Mouse (Mus musculus) embryonic facial prominence, embryonic 11.5 days (tissue): Measurements from ENCODE around the gene Ctnnbip1. TPM values are rescaled to one million over a fixed set of nuclear protein-coding genes. Genes with fewer than 3 reads are reported as not detected.

Experiments used
- ATAC-seq: fragments of 200-750 bp; cut with Nextera tagmentation; replicated peaks from 2 replicates; pipeline ENCODE4 v1.8.0; 2017; ENCODE audit warnings: low read depth; ENCODE audit not compliant: insufficient number of reproducible peaks, low FRiP score, low TSS enrichment
- DNase-seq: peaks from one replicate; pipeline ENCODE4 v3.0.0-alpha.2; 2015; ENCODE audit warnings: low spot score
- H3K27ac ChIP-seq: fragments of 300-500 bp; sonication (generic); replicated peaks from 2 replicates; pipeline ENCODE4 v1.5.1; 2014; ENCODE audit warnings: mild to moderate bottlenecking, low read depth, low read length, control low read depth
- H3K27me3 ChIP-seq: fragments of 300-500 bp; sonication (generic); 2 replicates; pipeline ENCODE4 v1.6.1; 2014; ENCODE audit warnings: mild to moderate bottlenecking, low read length, moderate library complexity, mixed read lengths; ENCODE audit not compliant: control insufficient read depth, insufficient read depth
- H3K36me3 ChIP-seq: fragments of 300-500 bp; sonication (generic); replicated peaks from 2 replicates; pipeline ENCODE4 v1.6.1; 2014; ENCODE audit warnings: low read depth, mild to moderate bottlenecking, low read length, moderate library complexity, mixed read lengths; ENCODE audit not compliant: control insufficient read depth, insufficient read depth
- H3K4me1 ChIP-seq: fragments of 300-500 bp; sonication (generic); 2 replicates; pipeline ENCODE4 v1.6.1; 2014; ENCODE audit warnings: low read length, mixed read lengths; ENCODE audit not compliant: control insufficient read depth, insufficient read depth
- H3K4me2 ChIP-seq: fragments of 300-500 bp; sonication (generic); 2 replicates; pipeline ENCODE4 v1.6.1; 2014; ENCODE audit warnings: low read depth, mild to moderate bottlenecking, control low read depth, low read length, moderate library complexity
- H3K4me3 ChIP-seq: fragments of 300-500 bp; sonication (generic); 2 replicates; pipeline ENCODE4 v1.5.1; 2014; ENCODE audit warnings: low read depth, low read length, control low read depth
- H3K9ac ChIP-seq: fragments of 300-500 bp; sonication (generic); replicated peaks from 2 replicates; pipeline ENCODE4 v1.6.1; 2014; ENCODE audit warnings: mild to moderate bottlenecking, control low read depth, low read length
- H3K9me3 ChIP-seq: fragments of 300-500 bp; sonication (generic); replicated peaks from 2 replicates; pipeline ENCODE4 v1.6.1; 2016; ENCODE audit warnings: mild to moderate bottlenecking, low read length, inconsistent platforms, mixed read lengths; ENCODE audit not compliant: control insufficient read depth
- WGBS: fragments of 180-500 bp; shearing (Covaris S2); extraction: QIAGEN DNeasy Blood & Tissue Kit; methylation state at CpG from one replicate; pipeline ENCODE4 v1.1.7; 2014; 5-methylcytosine and 5-hydroxymethylcytosine counted together
- polyA plus RNA-seq: library from polyadenylated mRNA; unstranded; fragments of >200 nt; fragmentation: Nextera tagmentation; extraction: Ambion mirVana; gene quantifications from 2 replicates; pipeline ENCODE4 v1.2.1, GENCODE M21; 2014

The Ctnnbip1 gene
- polyA plus RNA-seq, 1 experiment from 2014 or later = 68.8 TPM

GRCm38 (mm10) chr4:149489415-149490240 is 28.4 kb upstream of the Ctnnbip1 start:
- Histone ChIP-seq H3K9me3 (no peaks in the 10 kb centered on the region), H3K36me3 (peaks cover 16% of the 10 kb centered on the region), H3K27me3 (no peaks in the 10 kb centered on the region), H3K4me3 (no peak overlapping the region), H3K9ac (no peak overlapping the region), H3K4me1 (no peaks in the 10 kb centered on the region), H3K27ac (no peak overlapping the region), H3K4me2 (no peak overlapping the region)
- 95% methylated on average over 14 of the region's 14 CpGs for WGBS
- ATAC-seq (no peak), DNase-seq (no peak)

- Histone ChIP-seq H3K9me3 (no peaks in the 10 kb centered on the region), H3K4me1 (no peaks in the 10 kb centered on the region), H3K27me3 (no peaks in the 10 kb centered on the region), H3K4me3 (no peak overlapping the region), H3K4me2 (no peak overlapping the region), H3K36me3 (peaks cover 16% of the 10 kb centered on the region), H3K27ac (no peak overlapping the region), H3K9ac (no peak overlapping the region)
- 93% methylated on average over 3 of the region's 3 CpGs for WGBS
- ATAC-seq = no peak
- no peak for DNase-seq
These were observed 26.9 kb upstream of the Ctnnbip1 start for GRCm38 (mm10) chr4:149491151-149491550.

GRCm38 (mm10) chr4:149496612-149497011 is 21.4 kb upstream of the Ctnnbip1 start:
- no peak overlapping the region for H3K27ac ChIP-seq
- no peak overlapping the region for H3K9ac ChIP-seq
- no peak for ATAC-seq
- no peaks in the 10 kb centered on the region for H3K9me3 ChIP-seq
- H3K27me3 ChIP-seq = no peaks in the 10 kb centered on the region
- peaks cover 4% of the 10 kb centered on the region; the same call in 1 of the 2 replicates for H3K36me3 ChIP-seq
- no peaks in the 10 kb centered on the region for H3K4me1 ChIP-seq
- no peak overlapping the region for H3K4me3 ChIP-seq
- DNase-seq = peak; percentile 50
- H3K4me2 ChIP-seq = no peak overlapping the region
- 30% methylated on average over 2 of the region's 2 CpGs for WGBS

GRCm38 (mm10) chr4:149498901-149499300 is 19.1 kb upstream of the Ctnnbip1 start:
- Histone ChIP-seq H3K4me3 (no peak overlapping the region), H3K9ac (no peak overlapping the region), H3K4me1 (no peaks in the 10 kb centered on the region), H3K4me2 (no peak overlapping the region), H3K9me3 (no peaks in the 10 kb centered on the region), H3K36me3 (peaks cover 4% of the 10 kb centered on the region), H3K27me3 (no peaks in the 10 kb centered on the region), H3K27ac (no peak overlapping the region)
- 82% methylated on average over 8 of the region's 8 CpGs for WGBS
- DNase-seq (no peak), ATAC-seq (no peak)

GRCm38 (mm10) chr4:149499790-149500189 is 18.2 kb upstream of the Ctnnbip1 start:
- no peak overlapping the region; the same call in 1 of the 2 replicates for H3K27ac ChIP-seq
- H3K9me3 ChIP-seq = no peaks in the 10 kb centered on the region
- no peak overlapping the region for H3K4me3 ChIP-seq
- H3K4me1 ChIP-seq = no peaks in the 10 kb centered on the region
- no peak overlapping the region for H3K9ac ChIP-seq
- 72% methylated on average over 5 of the region's 5 CpGs for WGBS
- H3K4me2 ChIP-seq = no peak overlapping the region
- no peaks in the 10 kb centered on the region for H3K27me3 ChIP-seq
- H3K36me3 ChIP-seq = peaks cover 4% of the 10 kb centered on the region
- DNase-seq (no peak), ATAC-seq (no peak)

- H3K4me3 ChIP-seq = no peak overlapping the region
- H3K27ac ChIP-seq = no peak overlapping the region
- no peaks in the 10 kb centered on the region; the same call in 1 of the 2 replicates for H3K36me3 ChIP-seq
- no peak overlapping the region for H3K4me2 ChIP-seq
- 84% methylated on average over 5 of the region's 5 CpGs for WGBS
- ATAC-seq (no peak), DNase-seq (no peak)
- no peak overlapping the region for H3K9ac ChIP-seq
- no peaks in the 10 kb centered on the region for H3K4me1 ChIP-seq
- no peaks in the 10 kb centered on the region for H3K27me3 ChIP-seq
- H3K9me3 ChIP-seq = no peaks in the 10 kb centered on the region
These were observed 13.7 kb upstream of the Ctnnbip1 start for GRCm38 (mm10) chr4:149504363-149504762.

GRCm38 (mm10) chr4:149504858-149505257 is 13.2 kb upstream of the Ctnnbip1 start:
- DNase-seq (no peak), ATAC-seq (no peak)
- Histone ChIP-seq H3K4me3 (no peak overlapping the region), H3K36me3 (no peaks in the 10 kb centered on the region; the same call in 1 of the 2 replicates), H3K9me3 (no peaks in the 10 kb centered on the region), H3K4me2 (no peak overlapping the region), H3K9ac (no peak overlapping the region), H3K27ac (no peak overlapping the region), H3K27me3 (no peaks in the 10 kb centered on the region), H3K4me1 (no peaks in the 10 kb centered on the region)
- WGBS = 32% methylated on average over 3 of the region's 3 CpGs

GRCm38 (mm10) chr4:149505261-149505967 is 12.6 kb upstream of the Ctnnbip1 start:
- WGBS = 51% methylated on average over 14 of the region's 15 CpGs

More at GRCm38 (mm10) chr4:149505261-149505967, 12.6 kb upstream of the Ctnnbip1 start:
- H3K27me3 ChIP-seq = no peaks in the 10 kb centered on the region
- no peak overlapping the region for H3K9ac ChIP-seq
- no peaks in the 10 kb centered on the region for H3K4me1 ChIP-seq
- no peaks in the 10 kb centered on the region; the same call in 1 of the 2 replicates for H3K36me3 ChIP-seq
- no peak overlapping the region for H3K27ac ChIP-seq
- no peak overlapping the region for H3K4me3 ChIP-seq
- DNase-seq = peak; percentile 23
- H3K9me3 ChIP-seq = no peaks in the 10 kb centered on the region
- no peak for ATAC-seq
- no peak overlapping the region for H3K4me2 ChIP-seq
